Mouse (Mus musculus): ENCODE results near the gene Tmem41a. TPM values are rescaled to one million over a fixed set of nuclear protein-coding genes. Genes with fewer than 3 reads are reported as not detected.

The Tmem41a gene
- polyA plus RNA-seq (2017; shearing (Covaris generic)) = 7.6 TPM

GRCm38 (mm10) chr16:21946761-21947715, at the start of gene Tmem41a:
TSS of gene Tmem41a (minus strand) at chr16:21947552.

GRCm38 (mm10) chr16:21995304-21995703, 48.0 kb upstream of the Tmem41a start, which contains the start of gene Liph:
TSS of gene Liph (minus strand) at chr16:21995663.

Other genes with a start within 250 kb of the Tmem41a start
- gene Ehhadh, start 159.7 kb downstream of the Tmem41a start, polyA plus RNA-seq (2017; shearing (Covaris generic)) = 8.6 TPM
- 0.21 TPM for gene Map3k13, start 153.2 kb downstream of the Tmem41a start, polyA plus RNA-seq (2017; shearing (Covaris generic))
- gene Liph, start 48.1 kb upstream of the Tmem41a start, polyA plus RNA-seq (2017; shearing (Covaris generic)) = not detected
- 84.9 TPM for gene Senp2, start 61.9 kb upstream of the Tmem41a start, polyA plus RNA-seq (2017; shearing (Covaris generic))
- gene Igf2bp2, start 215.7 kb upstream of the Tmem41a start, polyA plus RNA-seq (2017; shearing (Covaris generic)) = 1.00 TPM